Mouse (Mus musculus) neural tube, embryonic 12.5 days (tissue): ENCODE data around the gene Dnase2b. TPM values are rescaled to one million over a fixed set of nuclear protein-coding genes. Genes with fewer than 3 reads are reported as not detected.

ENCODE experiments used
- ATAC-seq: fragments of 200-750 bp; cut with Nextera tagmentation; 2 replicates; pipeline ENCODE4 v1.8.0; 2017; ENCODE audit warnings: low read depth, mild to moderate bottlenecking, moderate TSS enrichment, moderate library complexity; ENCODE audit not compliant: low FRiP score
- H3K27ac ChIP-seq: fragments of 300-500 bp; sonication (generic); 2 replicates; pipeline ENCODE4 v1.5.1; 2016
- H3K27me3 ChIP-seq: fragments of 300-500 bp; sonication (generic); replicated peaks from 2 replicates; pipeline ENCODE4 v1.6.1; 2016; ENCODE audit warnings: mild to moderate bottlenecking
- H3K36me3 ChIP-seq: fragments of 300-500 bp; sonication (generic); 2 replicates; pipeline ENCODE4 v1.6.1; 2016; ENCODE audit warnings: mild to moderate bottlenecking
- H3K4me1 ChIP-seq: fragments of 300-500 bp; sonication (generic); 2 replicates; pipeline ENCODE4 v1.6.1; 2016
- H3K4me2 ChIP-seq: fragments of 300-500 bp; sonication (generic); replicated peaks from 2 replicates; pipeline ENCODE4 v1.6.1; 2016; ENCODE audit warnings: mild to moderate bottlenecking
- H3K4me3 ChIP-seq: fragments of 300-500 bp; sonication (generic); 2 replicates; pipeline ENCODE4 v1.5.1; 2016
- H3K9ac ChIP-seq: fragments of 300-500 bp; sonication (generic); 2 replicates; pipeline ENCODE4 v1.6.1; 2016; ENCODE audit warnings: mild to moderate bottlenecking
- H3K9me3 ChIP-seq: fragments of 300-500 bp; sonication (generic); 2 replicates; pipeline ENCODE4 v1.6.1; 2016; ENCODE audit warnings: mild to moderate bottlenecking
- WGBS: fragments of 180-500 bp; shearing (Covaris S2); methylation state at CpG from one replicate; pipeline ENCODE4 v1.1.7; 2016; 5-methylcytosine and 5-hydroxymethylcytosine counted together
- polyA plus RNA-seq: library from polyadenylated mRNA; unstranded; fragments of >200 nt; fragmentation: Nextera tagmentation; extraction: Ambion mirVana; gene quantifications from 2 replicates; pipeline ENCODE4 v1.2.1, GENCODE M21; 2016

Gene Dnase2b
- polyA plus RNA-seq, 1 experiment from 2014 or later: not detected

GRCm38 (mm10) chr3:146562936-146563335 is 52.5 kb downstream of the Dnase2b start:
- Histone ChIP-seq H3K4me3 (no peak overlapping the region), H3K27me3 (no peaks in the 10 kb centered on the region), H3K9me3 (no peaks in the 10 kb centered on the region), H3K36me3 (no peaks in the 10 kb centered on the region), H3K27ac (no peak overlapping the region), H3K9ac (no peak overlapping the region), H3K4me2 (no peak overlapping the region), H3K4me1 (no peaks in the 10 kb centered on the region)
- no peak for ATAC-seq
- WGBS: 92% methylated on average over 7 of the region's 7 CpGs

- H3K9ac ChIP-seq: no peak overlapping the region
- no peaks in the 10 kb centered on the region for H3K36me3 ChIP-seq
- H3K27ac ChIP-seq: no peak overlapping the region
- H3K27me3 ChIP-seq: no peaks in the 10 kb centered on the region
- H3K9me3 ChIP-seq: no peaks in the 10 kb centered on the region
- no peak overlapping the region for H3K4me3 ChIP-seq
- H3K4me1 ChIP-seq: no peaks in the 10 kb centered on the region
- H3K4me2 ChIP-seq: no peak overlapping the region
- ATAC-seq: no peak
- 90% methylated on average over 6 of the region's 6 CpGs for WGBS
Measured at GRCm38 (mm10) chr3:146557507-146557906, 57.9 kb downstream of the Dnase2b start.

GRCm38 (mm10) chr3:146556567-146556966 is 58.8 kb downstream of the Dnase2b start:
- Histone ChIP-seq H3K4me2 (no peak overlapping the region), H3K4me1 (no peaks in the 10 kb centered on the region), H3K36me3 (no peaks in the 10 kb centered on the region), H3K4me3 (no peak overlapping the region), H3K9me3 (no peaks in the 10 kb centered on the region), H3K27ac (no peak overlapping the region), H3K27me3 (no peaks in the 10 kb centered on the region), H3K9ac (no peak overlapping the region)
- no peak for ATAC-seq
- WGBS: 85% methylated on average over 1 of the region's 1 CpGs

- no peaks in the 10 kb centered on the region for H3K9me3 ChIP-seq
- H3K4me2 ChIP-seq: no peak overlapping the region
- no peak for ATAC-seq
- WGBS: 88% methylated on average over 7 of the region's 7 CpGs
- no peaks in the 10 kb centered on the region for H3K36me3 ChIP-seq
- H3K27ac ChIP-seq: no peak overlapping the region
- no peaks in the 10 kb centered on the region for H3K27me3 ChIP-seq
- no peaks in the 10 kb centered on the region for H3K4me1 ChIP-seq
- no peak overlapping the region for H3K4me3 ChIP-seq
- no peak overlapping the region for H3K9ac ChIP-seq
Measured at GRCm38 (mm10) chr3:146554816-146555215, 60.6 kb downstream of the Dnase2b start.

- ATAC-seq: no peak
- Histone ChIP-seq H3K9ac (no peak overlapping the region), H3K27me3 (no peaks in the 10 kb centered on the region), H3K4me2 (no peak overlapping the region), H3K4me1 (no peaks in the 10 kb centered on the region), H3K27ac (no peak overlapping the region), H3K4me3 (no peak overlapping the region), H3K36me3 (no peaks in the 10 kb centered on the region), H3K9me3 (no peaks in the 10 kb centered on the region)
- 8% methylated on average over 1 of the region's 1 CpGs for WGBS
Measured at GRCm38 (mm10) chr3:146543632-146544031, 71.8 kb downstream of the Dnase2b start.

- H3K9ac ChIP-seq: no peak overlapping the region
- no peak overlapping the region for H3K4me3 ChIP-seq
- ATAC-seq: no peak
- no peaks in the 10 kb centered on the region for H3K9me3 ChIP-seq
- no peaks in the 10 kb centered on the region for H3K36me3 ChIP-seq
- 92% methylated on average over 4 of the region's 4 CpGs for WGBS
- no peaks in the 10 kb centered on the region for H3K27me3 ChIP-seq
- no peaks in the 10 kb centered on the region for H3K4me1 ChIP-seq
- H3K4me2 ChIP-seq: no peak overlapping the region
- H3K27ac ChIP-seq: no peak overlapping the region
Measured at GRCm38 (mm10) chr3:146540521-146541273, 74.7 kb downstream of the Dnase2b start.

GRCm38 (mm10) chr3:146534986-146535385 is 80.4 kb downstream of the Dnase2b start:
- H3K9ac ChIP-seq: no peak overlapping the region

More at GRCm38 (mm10) chr3:146534986-146535385, 80.4 kb downstream of the Dnase2b start:
- no peaks in the 10 kb centered on the region for H3K36me3 ChIP-seq
- H3K4me3 ChIP-seq: no peak overlapping the region
- H3K4me1 ChIP-seq: no peaks in the 10 kb centered on the region
- H3K9me3 ChIP-seq: no peaks in the 10 kb centered on the region
- H3K27me3 ChIP-seq: no peaks in the 10 kb centered on the region
- no peak for ATAC-seq
- WGBS: 61% methylated on average over 6 of the region's 6 CpGs
- H3K4me2 ChIP-seq: no peak overlapping the region
- no peak overlapping the region for H3K27ac ChIP-seq

Other genes starting within 250 kb of the Dnase2b start
- gene Ssx2ip, start 211.0 kb downstream of the Dnase2b start, polyA plus RNA-seq: 19.0 and 21.6 TPM in 2 replicates
- gene Ctbs, start 165.8 kb downstream of the Dnase2b start, polyA plus RNA-seq: 5.2 and 5.6 TPM in 2 replicates
- 7.6 and 8.0 TPM in 2 replicates for gene Spata1, start 115.8 kb downstream of the Dnase2b start, polyA plus RNA-seq
- gene Gng5, start 115.8 kb downstream of the Dnase2b start, polyA plus RNA-seq: 756 and 823 TPM in 2 replicates
- gene Rpf1, start 94.2 kb downstream of the Dnase2b start, polyA plus RNA-seq: 61.9 and 62.5 TPM in 2 replicates
- gene Uox, start 45.2 kb downstream of the Dnase2b start, polyA plus RNA-seq: not detected in 2 replicates
- gene 4930503B20Rik, start 35.7 kb upstream of the Dnase2b start, polyA plus RNA-seq: not detected in 2 replicates
- 0.52 and 0.71 TPM in 2 replicates for gene Samd13, start 70.0 kb upstream of the Dnase2b start, polyA plus RNA-seq
- gene Prkacb, start 197.4 kb upstream of the Dnase2b start, polyA plus RNA-seq: 98.7 and 99.4 TPM in 2 replicates
- 14.6 and 19.8 TPM in 2 replicates for gene Ttll7, start 236.8 kb upstream of the Dnase2b start, polyA plus RNA-seq